Mouse (Mus musculus): ENCODE measurements around the gene Tasp1.
"Not testable (repeated sequence)": the region's sequence is repeated elsewhere in the genome, so short reads cannot be mapped to it uniquely, and the experiment has no call there.

The Tasp1 gene

GRCm38 (mm10) chr2:140060092-140060867 is 6.3 kb downstream of the Tasp1 start:
- no peak for DNase-seq (ENCODE audit: extremely low read depth, insufficient read length, low spot score)

DNA sequence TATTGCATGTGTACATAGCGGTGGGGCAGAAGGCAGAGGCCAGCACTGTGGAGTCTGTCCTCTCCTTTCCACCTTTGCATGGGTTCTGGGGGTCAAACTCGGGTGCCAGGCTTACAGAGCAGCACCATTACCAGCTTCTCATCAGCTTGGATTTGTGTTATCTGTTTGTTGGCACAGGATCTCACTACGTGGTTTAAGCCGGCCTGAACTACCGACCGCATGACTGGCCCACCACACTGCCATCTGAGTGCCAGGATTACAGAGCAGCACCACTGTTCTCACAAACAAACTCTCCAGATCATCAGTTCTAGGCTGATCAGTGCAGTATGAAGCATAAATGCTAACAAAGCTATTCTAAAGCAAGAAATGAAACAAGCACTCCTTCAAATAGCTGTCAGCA is 8.5 kb downstream of the Tasp1 start:
- peak; percentile 43 for DNase-seq (ENCODE audit: extremely low read depth, insufficient read length, low spot score)

DNA sequence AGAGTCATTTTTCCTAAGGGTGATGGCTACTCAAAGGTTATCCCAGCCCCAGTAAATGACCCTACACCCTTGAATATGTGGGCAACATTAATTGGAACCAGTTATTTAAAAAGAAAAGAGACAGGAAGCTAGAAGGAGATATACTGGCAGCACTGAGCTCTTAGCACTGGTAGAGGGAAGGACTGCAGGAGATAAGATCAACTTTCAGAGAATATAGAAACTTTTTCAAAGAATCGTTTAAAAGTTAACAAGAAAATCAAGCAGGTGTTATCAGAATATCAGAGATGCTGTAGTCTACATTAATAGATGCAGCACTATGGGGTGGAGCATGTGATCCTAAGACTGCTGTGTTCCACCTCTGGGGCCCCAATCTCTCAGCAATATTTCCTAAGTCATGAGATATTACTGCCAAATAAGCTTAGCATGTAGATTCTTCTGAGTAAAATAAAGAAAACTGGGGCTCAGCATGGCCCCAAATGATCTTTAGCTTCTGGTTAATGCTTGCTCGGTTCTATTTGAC is 14.9 kb downstream of the Tasp1 start:
- no peak for DNase-seq (ENCODE audit: extremely low read depth, insufficient read length, low spot score)

- no peak for DNase-seq (ENCODE audit: extremely low read depth, insufficient read length, low spot score)
These were observed 24.0 kb downstream of the Tasp1 start for GRCm38 (mm10) chr2:140042522-140043131.

DNA sequence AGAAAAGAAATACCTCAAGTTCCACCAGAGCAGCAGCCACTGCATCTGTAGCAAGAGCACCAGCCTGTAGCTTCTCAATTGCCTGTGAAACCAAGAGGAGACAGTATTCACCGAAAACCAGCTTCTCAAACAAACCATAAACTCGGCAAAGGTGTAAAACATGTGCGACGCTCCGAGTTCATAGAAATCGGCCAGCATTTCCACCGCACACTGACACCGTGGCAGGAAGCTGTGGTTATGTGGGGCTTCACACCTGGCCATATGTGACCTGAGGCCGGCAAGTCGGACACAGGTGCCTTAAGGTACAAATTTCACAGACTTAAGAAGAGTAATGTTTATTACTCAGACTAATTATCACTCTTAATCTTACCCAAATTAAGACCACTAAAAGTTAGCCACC is 24.5 kb downstream of the Tasp1 start:
- DNase-seq (ENCODE audit: extremely low read depth, insufficient read length, low spot score), result no peak

- DNase-seq (ENCODE audit: extremely low read depth, insufficient read length, low spot score), result no peak
These were observed 29.1 kb downstream of the Tasp1 start for GRCm38 (mm10) chr2:140037459-140037858.

DNA sequence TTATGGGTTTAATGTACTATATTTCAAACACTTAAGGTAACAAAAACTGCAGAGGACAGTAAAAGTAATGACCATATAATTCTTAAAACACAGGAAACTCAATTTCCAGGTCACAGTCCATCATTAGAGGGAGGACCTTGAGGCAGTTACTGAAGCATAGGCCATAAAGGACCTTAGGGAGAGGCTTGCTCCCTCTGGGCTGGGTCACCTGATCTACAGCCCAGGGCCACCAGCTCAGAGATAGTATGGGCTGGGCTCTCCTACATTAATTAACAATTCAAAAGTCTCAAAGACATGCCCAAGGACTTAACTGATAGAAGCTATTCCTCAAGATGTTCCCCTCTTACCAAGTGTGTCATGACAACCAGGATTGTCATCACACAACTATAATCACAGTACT is 29.8 kb downstream of the Tasp1 start:
- DNase-seq (ENCODE audit: extremely low read depth, insufficient read length, low spot score), result no peak

GRCm38 (mm10) chr2:140024937-140025336 is 41.7 kb downstream of the Tasp1 start:
- DNase-seq (ENCODE audit: extremely low read depth, insufficient read length, low spot score), result no peak

DNA sequence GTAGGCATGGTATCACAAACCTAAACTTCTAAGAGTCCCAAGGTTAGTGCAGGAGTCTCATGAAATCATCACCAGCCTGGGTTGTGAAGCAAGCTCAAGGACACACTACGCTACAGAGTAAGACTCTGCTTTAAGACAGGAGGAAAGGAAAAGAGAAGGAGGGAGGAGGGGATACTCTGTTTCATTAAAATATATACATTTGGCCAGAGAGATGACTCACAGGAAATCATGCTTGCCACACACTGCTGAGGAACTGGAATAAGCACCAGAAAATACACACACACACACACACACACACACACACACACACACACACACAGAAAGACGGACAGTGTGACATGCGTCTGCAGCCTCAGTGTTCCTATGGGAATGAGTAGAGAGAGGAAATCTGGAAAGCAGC is 59.2 kb downstream of the Tasp1 start:
- no peak for DNase-seq (ENCODE audit: extremely low read depth, insufficient read length, low spot score)

DNA sequence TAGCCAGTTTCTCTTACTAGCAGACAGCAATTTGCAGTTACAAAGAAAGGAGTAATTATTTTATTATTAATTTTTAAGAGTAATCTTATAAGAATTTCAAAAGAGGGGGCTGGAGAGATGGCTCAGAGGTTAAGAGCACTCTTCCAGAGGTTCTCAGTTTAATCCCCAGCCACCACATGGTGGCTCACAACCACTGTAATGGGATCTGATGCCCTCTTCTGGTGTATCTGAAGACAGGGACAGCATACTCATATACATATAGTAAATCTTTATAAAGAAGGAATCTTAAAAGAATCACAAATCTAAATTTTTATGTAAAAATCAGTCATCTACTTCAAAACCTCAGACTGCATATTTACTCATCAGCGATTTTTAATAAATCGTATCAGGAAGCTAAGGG is 68.4 kb downstream of the Tasp1 start:
- DNase-seq (ENCODE audit: extremely low read depth, insufficient read length, low spot score), result no peak

- DNase-seq (ENCODE audit: extremely low read depth, insufficient read length, low spot score), result not testable (repeated sequence)
These were observed 76.7 kb downstream of the Tasp1 start for GRCm38 (mm10) chr2:139989907-139990306.

DNA sequence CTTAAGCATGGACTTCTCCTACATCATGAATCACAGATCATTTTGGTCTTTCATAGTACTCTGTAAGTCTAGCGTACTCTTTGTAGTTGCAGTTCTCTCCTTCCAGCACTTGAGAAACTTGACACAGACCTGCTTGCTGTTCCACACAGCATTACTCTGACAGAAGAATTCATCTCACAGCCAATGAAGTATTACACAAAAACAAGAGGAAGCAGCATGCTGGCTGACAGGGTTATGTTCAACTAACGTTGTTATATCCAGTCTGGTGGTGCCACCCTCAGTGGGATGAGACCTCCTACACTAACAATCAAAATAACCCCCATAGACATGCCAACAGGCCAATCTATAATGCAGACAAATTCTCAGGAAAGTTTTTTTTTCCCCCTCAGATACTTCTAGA is 99.2 kb downstream of the Tasp1 start:
- no peak for DNase-seq (ENCODE audit: extremely low read depth, insufficient read length, low spot score)

DNA sequence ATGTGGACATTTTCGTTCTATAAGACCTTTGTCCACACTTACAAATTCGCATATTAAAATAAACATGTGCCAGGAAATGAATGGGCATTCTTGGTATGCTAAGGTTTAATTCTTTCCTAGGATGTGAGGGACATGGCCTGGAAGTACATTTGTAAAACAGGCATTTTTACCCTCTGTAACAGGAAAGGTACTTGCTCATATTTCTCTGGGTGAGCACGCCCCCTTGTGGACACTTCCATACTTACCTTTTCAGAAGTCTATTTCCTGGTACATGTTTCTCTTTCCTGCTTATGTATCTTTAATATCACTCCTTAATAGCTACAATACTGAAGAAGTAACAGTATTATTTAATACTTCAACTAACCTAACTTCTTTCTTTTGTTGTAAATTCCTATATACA is 100.3 kb downstream of the Tasp1 start:
- peak; percentile 9 for DNase-seq (ENCODE audit: extremely low read depth, insufficient read length, low spot score)

DNA sequence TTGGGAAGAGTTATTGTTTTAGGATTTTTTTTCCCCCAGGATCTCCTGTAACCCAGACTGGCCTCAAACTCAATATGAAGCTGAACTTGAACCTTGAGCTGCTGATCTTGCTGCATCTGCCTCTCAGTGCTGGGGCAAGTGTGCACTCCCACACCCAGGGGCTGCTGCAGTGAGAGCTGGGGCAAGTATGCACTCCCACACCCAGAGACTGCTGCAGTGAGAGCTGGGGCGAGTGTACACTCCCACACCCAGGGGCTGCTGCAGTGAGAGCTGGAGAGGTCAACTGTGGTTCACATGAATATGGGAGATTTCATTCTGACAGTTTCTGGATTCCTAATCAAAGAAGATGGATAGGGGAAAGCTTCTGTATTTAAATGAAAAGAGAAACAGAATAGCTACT is 117.8 kb downstream of the Tasp1 start:
- DNase-seq (ENCODE audit: extremely low read depth, insufficient read length, low spot score), result no peak

DNA sequence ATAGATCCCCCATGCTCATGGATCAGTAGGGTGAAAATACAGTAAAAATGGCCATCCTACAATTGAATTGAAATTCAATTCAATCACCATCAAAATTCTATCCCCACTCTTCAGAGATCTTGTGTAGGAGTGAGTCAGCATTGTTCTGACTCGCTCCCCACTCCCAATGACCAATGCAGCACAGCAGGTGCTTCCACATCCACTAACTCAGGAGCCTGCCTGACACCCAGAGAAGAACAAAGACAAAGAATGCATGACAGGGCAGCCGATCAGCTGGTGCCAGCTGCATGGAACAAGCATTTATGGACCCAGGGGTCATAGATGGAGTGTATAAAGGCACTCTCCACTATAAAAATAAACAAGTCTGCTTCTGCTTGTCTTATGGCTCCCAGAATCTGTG is 129.0 kb downstream of the Tasp1 start:
- peak; percentile 6 for DNase-seq (ENCODE audit: extremely low read depth, insufficient read length, low spot score)

- no peak for DNase-seq (ENCODE audit: extremely low read depth, insufficient read length, low spot score)
These were observed 132.0 kb downstream of the Tasp1 start for GRCm38 (mm10) chr2:139934577-139934976.

DNA sequence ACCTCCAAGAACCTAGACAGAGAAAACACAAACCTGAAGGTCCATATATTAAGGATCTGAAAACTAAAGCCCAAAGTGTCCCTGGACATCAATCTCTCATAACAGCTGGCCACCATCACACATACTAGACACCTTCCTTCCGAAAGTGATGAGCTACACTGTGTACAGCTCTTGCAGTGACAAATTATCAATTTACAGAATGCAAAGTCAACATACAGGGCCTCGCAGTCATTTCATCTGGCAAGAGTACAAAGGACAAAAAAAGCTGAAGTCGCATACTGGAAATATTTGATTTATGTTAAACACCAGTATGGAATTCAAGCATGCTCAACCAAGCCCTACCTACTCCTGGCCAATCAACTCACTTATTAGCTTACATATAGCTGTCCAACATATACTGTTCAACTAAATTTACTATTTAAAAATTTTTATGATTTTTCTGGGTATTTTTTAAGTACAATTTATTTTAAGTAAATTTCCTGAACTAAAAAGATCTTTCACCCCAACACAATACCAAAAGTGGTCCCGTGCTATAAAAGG is 132.5 kb downstream of the Tasp1 start:
- DNase-seq (ENCODE audit: extremely low read depth, insufficient read length, low spot score), result no peak

- DNase-seq (ENCODE audit: extremely low read depth, insufficient read length, low spot score), result no peak
These were observed 134.4 kb downstream of the Tasp1 start for GRCm38 (mm10) chr2:139932211-139932610.

- DNase-seq (ENCODE audit: extremely low read depth, insufficient read length, low spot score), result no peak
These were observed 141.7 kb downstream of the Tasp1 start for GRCm38 (mm10) chr2:139924937-139925336.

GRCm38 (mm10) chr2:139921395-139921794 is 145.2 kb downstream of the Tasp1 start:
- not testable (repeated sequence) for DNase-seq (ENCODE audit: extremely low read depth, insufficient read length, low spot score)

DNA sequence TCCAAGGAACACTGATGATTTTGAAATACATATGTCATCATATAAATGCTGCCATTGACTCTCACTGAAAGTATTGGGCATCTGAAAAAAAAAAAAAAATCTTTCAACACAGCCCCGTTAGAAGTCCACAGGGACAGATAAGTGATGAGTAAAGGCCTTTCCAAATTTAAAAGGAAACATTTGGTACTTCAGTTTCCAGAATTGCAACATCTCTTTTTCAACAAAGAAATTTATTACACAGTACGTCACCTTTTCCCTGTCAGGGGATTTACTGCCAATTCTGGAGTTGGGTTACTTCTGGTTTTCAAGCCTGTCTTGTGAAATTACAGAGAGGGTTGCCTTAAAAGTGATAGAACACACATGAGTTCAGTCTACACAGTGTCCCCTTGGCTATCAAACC is 146.8 kb downstream of the Tasp1 start:
- DNase-seq (ENCODE audit: extremely low read depth, insufficient read length, low spot score), result peak; percentile 18

Data from 3134 (cell line).